Mouse (Mus musculus): Measurements from ENCODE around the gene Slc12a9. TPM values are rescaled to one million over a fixed set of nuclear protein-coding genes. Genes with fewer than 3 reads are reported as not detected.
A peak's percentile ranks its signal among the peaks of the same experiment; 100 is the strongest.

The Slc12a9 gene
- polyA plus RNA-seq, 1 experiment from 2014 or later: 6.2 TPM

DNA sequence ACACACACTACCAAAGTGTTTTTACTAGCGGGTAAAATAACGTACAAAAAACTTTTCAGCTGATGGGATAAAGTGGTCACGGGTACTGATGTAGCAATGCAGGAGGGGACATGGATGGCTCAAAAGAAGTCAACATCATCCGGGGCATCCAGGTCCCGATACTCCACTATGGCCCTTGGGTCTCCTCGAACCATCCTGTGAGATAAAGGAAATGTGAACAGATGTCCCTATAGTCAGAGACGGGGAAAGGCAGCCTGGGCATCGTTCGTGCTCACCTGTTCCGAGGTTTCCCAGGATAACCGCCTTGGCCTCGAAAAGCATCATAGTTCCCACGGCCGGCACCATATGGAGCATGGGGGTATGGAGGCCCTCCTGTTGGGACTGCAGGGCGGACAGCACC, 37.7 kb downstream of the Slc12a9 start:
- Histone ChIP-seq H3K4me1 (ENCODE audit: control insufficient read depth, insufficient read depth, low read length) (peaks cover 9% of the 10 kb centered on the region), H3K9me3 (replicated peaks; ENCODE audit: control insufficient read depth, low read length) (no peaks in the 10 kb centered on the region), H3K27me3 (replicated peaks; ENCODE audit: control insufficient read depth, insufficient read depth, low read length) (no peaks in the 10 kb centered on the region), H3K4me2 (ENCODE audit: low read length) (no peak overlapping the region), H3K9ac (ENCODE audit: low read length) (no peak overlapping the region), H3K27ac (ENCODE audit: low read depth, low read length) (no peak overlapping the region), H3K4me3 (ENCODE audit: low read depth, low read length) (no peak overlapping the region), H3K36me3 (ENCODE audit: control insufficient read depth, insufficient read depth, low read length) (peaks cover 61% of the 10 kb centered on the region)
- 93% methylated on average over 15 of the region's 15 CpGs for WGBS
- no peak for DNase-seq (ENCODE audit: low spot score)
- ATAC-seq: no peak

DNA sequence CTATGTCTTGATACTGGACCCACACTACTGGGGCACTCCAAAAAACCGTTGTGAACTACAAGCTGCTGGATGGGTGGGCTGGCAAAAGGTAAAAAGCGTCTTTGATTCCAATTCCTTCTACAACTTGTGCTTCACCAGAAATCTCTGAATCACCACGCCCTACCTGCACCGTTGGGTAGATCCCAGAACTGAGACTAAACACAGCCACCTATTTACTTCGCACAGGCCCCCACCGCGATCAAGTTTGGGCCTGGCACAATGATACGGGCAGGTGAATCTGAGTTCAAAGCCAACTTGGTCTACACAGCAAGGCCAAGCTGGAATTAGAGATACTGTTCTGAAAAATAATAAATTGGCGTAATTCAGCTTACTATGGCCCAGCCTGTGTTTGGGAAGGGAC, 38.1 kb downstream of the Slc12a9 start:
- Histone ChIP-seq H3K36me3 (ENCODE audit: control insufficient read depth, insufficient read depth, low read length) (peaks cover 57% of the 10 kb centered on the region), H3K9ac (ENCODE audit: low read length) (peak overlapping the region; percentile 86), H3K4me1 (ENCODE audit: control insufficient read depth, insufficient read depth, low read length) (peaks cover 9% of the 10 kb centered on the region), H3K9me3 (replicated peaks; ENCODE audit: control insufficient read depth, low read length) (no peaks in the 10 kb centered on the region), H3K27ac (ENCODE audit: low read depth, low read length) (no peak overlapping the region), H3K27me3 (replicated peaks; ENCODE audit: control insufficient read depth, insufficient read depth, low read length) (no peaks in the 10 kb centered on the region), H3K4me3 (ENCODE audit: low read depth, low read length) (peak overlapping the region; percentile 54), H3K4me2 (ENCODE audit: low read length) (peak overlapping the region; percentile 100)
- 79% methylated on average over 9 of the region's 9 CpGs for WGBS
- DNase-seq (ENCODE audit: low spot score): no peak
- no peak for ATAC-seq

DNA sequence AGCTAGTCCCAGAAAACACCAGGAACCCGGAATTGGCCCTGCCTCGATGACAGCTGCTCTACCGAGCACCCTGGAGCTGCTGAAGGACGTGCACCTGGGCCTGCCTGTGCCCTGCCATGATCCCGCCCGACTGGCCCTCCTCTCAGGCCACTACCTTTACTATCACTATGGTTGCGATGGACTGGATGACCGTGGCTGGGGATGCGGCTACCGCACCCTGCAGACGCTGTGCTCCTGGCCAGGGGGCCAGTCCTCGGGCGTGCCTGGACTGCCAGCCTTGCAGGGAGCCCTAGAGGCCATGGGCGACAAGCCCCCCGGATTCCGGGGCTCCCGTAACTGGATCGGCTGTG, 38.7 kb downstream of the Slc12a9 start:
- Histone ChIP-seq H3K4me1 (ENCODE audit: control insufficient read depth, insufficient read depth, low read length) (peaks cover 9% of the 10 kb centered on the region), H3K36me3 (ENCODE audit: control insufficient read depth, insufficient read depth, low read length) (peaks cover 51% of the 10 kb centered on the region), H3K9ac (ENCODE audit: low read length) (peak overlapping the region; percentile 86), H3K27me3 (replicated peaks; ENCODE audit: control insufficient read depth, insufficient read depth, low read length) (0 out of 2 replicates have a peak, but pooled peaks cover 4% of the 10 kb centered on the region), H3K27ac (ENCODE audit: low read depth, low read length) (peak overlapping the region; percentile 83), H3K4me2 (ENCODE audit: low read length) (peak overlapping the region; percentile 100), H3K9me3 (replicated peaks; ENCODE audit: control insufficient read depth, low read length) (no peaks in the 10 kb centered on the region), H3K4me3 (ENCODE audit: low read depth, low read length) (peak overlapping the region; percentile 54)
- DNase-seq (ENCODE audit: low spot score): no peak
- WGBS: 3% methylated on average over 18 of the region's 18 CpGs
- ATAC-seq: peak; percentile 59

DNA sequence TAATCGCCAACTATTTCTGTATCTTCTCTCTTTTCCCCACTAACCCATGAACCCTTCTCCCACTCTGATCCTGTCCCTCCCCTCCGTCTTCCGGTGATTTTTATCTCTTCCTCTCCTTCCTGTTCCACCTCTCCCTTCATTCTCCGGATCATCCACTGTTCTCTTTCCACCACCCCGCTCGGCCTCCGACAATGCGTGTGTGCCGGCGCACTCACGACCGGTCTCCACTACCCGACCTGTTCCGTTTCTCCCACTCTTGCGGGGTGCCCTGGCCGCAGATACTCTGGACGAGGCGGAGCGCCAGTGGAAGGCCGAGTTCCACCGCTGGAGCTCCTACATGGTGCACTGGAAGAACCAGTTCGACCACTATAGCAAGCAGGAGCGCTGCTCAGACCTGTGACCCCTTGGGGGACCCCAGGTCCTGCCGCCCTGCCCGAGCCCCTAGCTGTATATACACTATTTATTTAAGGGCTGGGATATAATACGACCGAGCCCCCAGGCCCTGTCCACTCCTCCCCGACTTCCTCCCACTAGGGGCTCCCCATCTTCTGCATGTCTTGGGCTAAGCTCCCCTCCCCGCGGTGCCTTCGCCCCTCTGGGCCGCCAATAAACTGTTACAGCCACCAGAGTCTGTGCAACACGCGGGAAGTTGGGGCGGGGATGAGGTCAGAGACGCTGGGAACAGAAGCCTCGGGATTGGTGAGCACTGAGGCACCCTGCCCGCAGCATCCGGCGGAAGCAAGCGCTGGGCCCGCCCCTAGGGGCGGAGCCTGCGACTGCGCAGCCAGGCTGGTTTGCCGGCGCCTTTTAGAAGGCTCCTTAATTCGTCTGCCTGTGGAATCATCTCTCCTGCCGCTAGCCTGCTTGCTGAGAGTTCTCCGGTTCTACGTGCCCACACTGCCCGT, 39.3 kb downstream of the Slc12a9 start, which contains the start of gene Ufsp1:
Ufsp1 (plus strand) TSS at position 791 of the 905 bp plus-strand sequence.
- ATAC-seq: peak; percentile 97
- peak; percentile 98 for DNase-seq (ENCODE audit: low spot score)
- under 1% methylated on average over 52 of the region's 52 CpGs for WGBS
- peaks cover 9% of the 10 kb centered on the region; the same call in 1 of the 2 replicates for H3K27me3 ChIP-seq (replicated peaks; ENCODE audit: control insufficient read depth, insufficient read depth, low read length)
- no peaks in the 10 kb centered on the region for H3K9me3 ChIP-seq (replicated peaks; ENCODE audit: control insufficient read depth, low read length)
- H3K9ac ChIP-seq (ENCODE audit: low read length): peak within 1 kb of the TSS; percentile 86
- peaks cover 9% of the 10 kb centered on the region for H3K4me1 ChIP-seq (ENCODE audit: control insufficient read depth, insufficient read depth, low read length)
- peak within 1 kb of the TSS; percentile 54 for H3K4me3 ChIP-seq (ENCODE audit: low read depth, low read length)
- H3K36me3 ChIP-seq (ENCODE audit: control insufficient read depth, insufficient read depth, low read length): peaks cover 45% of the 10 kb centered on the region
- H3K4me2 ChIP-seq (ENCODE audit: low read length): peak within 1 kb of the TSS; percentile 100
- peak within 1 kb of the TSS; percentile 83 for H3K27ac ChIP-seq (ENCODE audit: low read depth, low read length)

DNA sequence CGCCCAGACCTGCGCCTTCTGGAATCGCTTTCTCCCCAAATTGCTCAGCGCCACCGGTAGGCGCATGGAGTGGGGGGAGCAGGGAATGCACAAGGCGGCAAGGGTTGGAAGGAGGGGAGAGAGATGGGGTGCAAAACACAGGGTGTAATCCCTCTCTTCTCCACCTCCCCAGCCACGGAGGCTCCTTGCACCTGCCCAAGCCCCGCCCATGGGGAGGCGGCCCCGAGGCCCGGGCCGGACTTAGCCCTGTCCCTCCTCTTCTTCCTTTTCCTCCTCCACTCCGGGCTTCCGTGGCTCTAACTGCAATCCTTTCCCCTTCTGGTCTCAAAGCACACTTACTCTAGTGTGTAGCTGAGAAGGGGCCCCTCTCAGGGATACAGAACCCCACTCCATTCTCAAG, 40.1 kb downstream of the Slc12a9 start:
- Histone ChIP-seq H3K36me3 (ENCODE audit: control insufficient read depth, insufficient read depth, low read length) (peaks cover 37% of the 10 kb centered on the region), H3K9ac (ENCODE audit: low read length) (peak overlapping the region; percentile 86), H3K4me2 (ENCODE audit: low read length) (peak overlapping the region; percentile 100), H3K27me3 (replicated peaks; ENCODE audit: control insufficient read depth, insufficient read depth, low read length) (peaks cover 15% of the 10 kb centered on the region; the same call in 1 of the 2 replicates), H3K9me3 (replicated peaks; ENCODE audit: control insufficient read depth, low read length) (no peaks in the 10 kb centered on the region), H3K4me3 (ENCODE audit: low read depth, low read length) (peak overlapping the region; percentile 54), H3K4me1 (ENCODE audit: control insufficient read depth, insufficient read depth, low read length) (peaks cover 12% of the 10 kb centered on the region), H3K27ac (ENCODE audit: low read depth, low read length) (peak overlapping the region; percentile 83; the same call in 1 of the 2 replicates)
- ATAC-seq (no peak), DNase-seq (ENCODE audit: low spot score) (peak; percentile 55)
- WGBS: under 1% methylated on average over 15 of the region's 15 CpGs

DNA sequence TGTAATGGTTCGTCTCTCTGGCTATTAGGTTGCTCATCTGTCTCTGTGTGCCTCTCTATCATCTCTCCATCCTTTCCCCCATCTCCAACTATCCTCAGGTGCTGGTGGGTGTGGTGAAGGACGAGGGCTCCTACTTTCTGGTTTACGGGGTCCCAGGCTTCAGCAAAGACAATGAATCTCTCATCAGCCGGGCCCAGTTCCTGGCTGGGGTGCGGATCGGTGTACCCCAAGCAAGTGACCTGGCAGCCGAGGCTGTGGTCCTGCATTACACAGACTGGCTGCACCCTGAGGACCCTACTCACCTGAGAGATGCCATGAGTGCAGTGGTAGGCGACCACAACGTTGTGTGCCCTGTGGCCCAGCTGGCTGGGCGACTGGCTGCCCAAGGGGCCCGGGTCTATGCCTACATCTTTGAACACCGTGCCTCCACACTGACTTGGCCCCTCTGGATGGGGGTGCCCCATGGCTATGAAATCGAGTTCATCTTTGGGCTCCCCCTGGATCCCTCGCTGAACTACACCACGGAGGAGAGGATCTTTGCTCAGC, 41.9 kb downstream of the Slc12a9 start:
- H3K4me2 ChIP-seq (ENCODE audit: low read length): no peak overlapping the region
- peaks cover 18% of the 10 kb centered on the region for H3K36me3 ChIP-seq (ENCODE audit: control insufficient read depth, insufficient read depth, low read length)
- H3K4me3 ChIP-seq (ENCODE audit: low read depth, low read length): no peak overlapping the region
- ATAC-seq: no peak
- no peak overlapping the region for H3K27ac ChIP-seq (ENCODE audit: low read depth, low read length)
- peaks cover 19% of the 10 kb centered on the region for H3K4me1 ChIP-seq (ENCODE audit: control insufficient read depth, insufficient read depth, low read length)
- H3K9ac ChIP-seq (ENCODE audit: low read length): no peak overlapping the region
- no peak for DNase-seq (ENCODE audit: low spot score)
- H3K27me3 ChIP-seq (replicated peaks; ENCODE audit: control insufficient read depth, insufficient read depth, low read length): peaks cover 26% of the 10 kb centered on the region; the same call in 1 of the 2 replicates
- 81% methylated on average over 15 of the region's 15 CpGs for WGBS
- no peaks in the 10 kb centered on the region for H3K9me3 ChIP-seq (replicated peaks; ENCODE audit: control insufficient read depth, low read length)

DNA sequence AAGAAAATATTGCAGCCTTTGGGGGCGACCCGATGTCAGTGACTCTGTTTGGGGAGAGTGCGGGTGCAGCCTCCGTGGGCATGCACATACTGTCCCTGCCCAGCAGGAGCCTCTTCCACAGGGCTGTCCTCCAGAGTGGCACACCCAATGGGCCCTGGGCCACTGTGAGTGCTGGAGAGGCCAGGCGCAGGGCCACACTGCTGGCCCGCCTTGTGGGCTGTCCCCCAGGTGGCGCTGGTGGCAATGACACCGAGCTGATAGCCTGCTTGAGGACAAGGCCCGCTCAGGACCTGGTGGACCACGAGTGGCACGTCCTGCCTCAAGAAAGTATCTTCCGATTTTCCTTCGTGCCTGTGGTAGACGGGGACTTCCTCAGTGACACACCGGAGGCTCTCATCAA, 42.7 kb downstream of the Slc12a9 start:
- Histone ChIP-seq H3K9ac (ENCODE audit: low read length) (no peak overlapping the region), H3K27me3 (replicated peaks; ENCODE audit: control insufficient read depth, insufficient read depth, low read length) (peaks cover 26% of the 10 kb centered on the region; the same call in 1 of the 2 replicates), H3K4me1 (ENCODE audit: control insufficient read depth, insufficient read depth, low read length) (peaks cover 19% of the 10 kb centered on the region), H3K36me3 (ENCODE audit: control insufficient read depth, insufficient read depth, low read length) (peaks cover 10% of the 10 kb centered on the region), H3K4me2 (ENCODE audit: low read length) (no peak overlapping the region), H3K4me3 (ENCODE audit: low read depth, low read length) (no peak overlapping the region), H3K27ac (ENCODE audit: low read depth, low read length) (no peak overlapping the region), H3K9me3 (replicated peaks; ENCODE audit: control insufficient read depth, low read length) (no peaks in the 10 kb centered on the region)
- no peak for DNase-seq (ENCODE audit: low spot score)
- no peak for ATAC-seq
- WGBS: 25% methylated on average over 15 of the region's 15 CpGs

DNA sequence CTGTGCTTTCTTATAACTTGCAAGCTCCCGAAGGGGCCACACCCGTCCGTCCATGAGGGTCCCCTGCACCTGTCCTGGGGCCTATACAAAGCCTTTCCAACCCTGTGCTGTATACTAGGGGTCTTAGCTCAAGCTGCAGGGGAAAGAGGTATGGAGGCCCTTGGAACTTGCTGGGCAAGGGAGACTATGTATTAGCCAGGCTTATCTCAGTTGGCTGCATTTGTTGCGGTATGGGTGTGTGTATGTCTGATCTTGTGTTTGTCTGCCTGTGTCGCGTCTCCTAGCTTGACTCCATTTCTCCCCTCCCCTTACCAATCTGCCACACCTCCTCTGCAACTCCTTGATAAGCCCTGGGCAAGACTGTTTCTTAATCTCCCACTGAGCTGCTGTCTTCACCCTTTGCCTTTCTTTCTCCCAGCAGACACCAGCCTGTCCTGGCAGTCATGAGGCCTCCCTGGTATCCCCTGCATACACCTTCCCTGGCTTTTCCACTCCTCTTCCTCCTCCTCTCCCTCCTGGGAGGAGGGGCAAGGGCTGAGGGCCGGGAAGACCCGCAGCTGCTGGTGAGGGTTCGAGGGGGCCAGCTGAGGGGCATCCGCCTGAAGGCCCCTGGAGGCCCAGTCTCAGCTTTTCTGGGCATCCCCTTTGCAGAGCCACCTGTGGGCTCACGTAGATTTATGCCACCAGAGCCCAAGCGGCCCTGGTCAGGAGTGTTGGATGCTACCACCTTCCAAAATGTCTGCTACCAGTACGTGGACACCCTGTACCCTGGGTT, 43.6 kb downstream of the Slc12a9 start:
- DNase-seq (ENCODE audit: low spot score): no peak
- no peaks in the 10 kb centered on the region for H3K9me3 ChIP-seq (replicated peaks; ENCODE audit: control insufficient read depth, low read length)
- H3K4me1 ChIP-seq (ENCODE audit: control insufficient read depth, insufficient read depth, low read length): peaks cover 14% of the 10 kb centered on the region
- no peak overlapping the region for H3K9ac ChIP-seq (ENCODE audit: low read length)
- peaks cover 26% of the 10 kb centered on the region; the same call in 1 of the 2 replicates for H3K27me3 ChIP-seq (replicated peaks; ENCODE audit: control insufficient read depth, insufficient read depth, low read length)
- H3K27ac ChIP-seq (ENCODE audit: low read depth, low read length): no peak overlapping the region
- no peak for ATAC-seq
- no peak overlapping the region for H3K4me3 ChIP-seq (ENCODE audit: low read depth, low read length)
- H3K4me2 ChIP-seq (ENCODE audit: low read length): peak overlapping the region; percentile 95; the same call in 1 of the 2 replicates
- 56% methylated on average over 13 of the region's 13 CpGs for WGBS
- H3K36me3 ChIP-seq (ENCODE audit: control insufficient read depth, insufficient read depth, low read length): peaks cover 1% of the 10 kb centered on the region; the same call in 1 of the 2 replicates

Data from forebrain, embryonic 14.5 days (tissue).